Mouse (Mus musculus) E14TG2a.4 (cell line): ENCODE measurements around the gene Krtap4-1.

Experiments used
- CTCF ChIP-seq: conservative IDR thresholded peaks from 2 replicates; pipeline ENCODE4 v1.5.1; 2014; ENCODE audit warnings: low read length
- POU5F1 ChIP-seq: IDR thresholded peaks from 2 replicates; pipeline ENCODE4 v1.6.1; 2014; ENCODE audit warnings: low read length, borderline replicate concordance

- no peak for TF ChIP-seq CTCF
- TF ChIP-seq POU5F1, result no peak
These were observed 42.9 kb downstream of the Krtap4-1 start for GRCm38 (mm10) chr11:99585096-99585495.
